Mouse (Mus musculus) limb, embryonic 12.5 days (tissue): ENCODE results near the gene Olfr222. TPM values are rescaled to one million over a fixed set of nuclear protein-coding genes. Genes with fewer than 3 reads are reported as not detected.

Experiments used
- ATAC-seq: fragments of 200-750 bp; cut with Nextera tagmentation; 2 replicates; pipeline ENCODE4 v1.8.0; 2017; ENCODE audit warnings: low read depth, moderate TSS enrichment; ENCODE audit not compliant: insufficient number of reproducible peaks, insufficient read depth, low FRiP score, low TSS enrichment
- H3K27ac ChIP-seq: fragments of 300-500 bp; sonication (generic); 2 replicates; pipeline ENCODE4 v1.5.1; 2016; ENCODE audit warnings: mild to moderate bottlenecking, moderate library complexity
- H3K27me3 ChIP-seq: fragments of 300-500 bp; sonication (generic); 2 replicates; pipeline ENCODE4 v1.6.1; 2016; ENCODE audit warnings: mild to moderate bottlenecking, moderate library complexity
- H3K36me3 ChIP-seq: fragments of 300-500 bp; sonication (generic); 2 replicates; pipeline ENCODE4 v1.6.1; 2016; ENCODE audit warnings: mild to moderate bottlenecking, moderate library complexity
- H3K4me1 ChIP-seq: fragments of 300-500 bp; sonication (generic); replicated peaks from 2 replicates; pipeline ENCODE4 v1.6.1; 2016
- H3K4me2 ChIP-seq: fragments of 300-500 bp; sonication (generic); 2 replicates; pipeline ENCODE4 v1.6.1; 2016; ENCODE audit warnings: mild to moderate bottlenecking, moderate library complexity
- H3K4me3 ChIP-seq: fragments of 300-500 bp; sonication (generic); replicated peaks from 2 replicates; pipeline ENCODE4 v1.5.1; 2016; ENCODE audit warnings: mild to moderate bottlenecking
- H3K9ac ChIP-seq: fragments of 300-500 bp; sonication (generic); replicated peaks from 2 replicates; pipeline ENCODE4 v1.6.1; 2016; ENCODE audit warnings: mild to moderate bottlenecking, moderate library complexity
- H3K9me3 ChIP-seq: fragments of 300-500 bp; sonication (generic); 2 replicates; pipeline ENCODE4 v1.6.1; 2016; ENCODE audit warnings: mild to moderate bottlenecking, moderate library complexity
- WGBS: fragments of 180-500 bp; shearing (Covaris S2); methylation state at CpG from one replicate; pipeline ENCODE4 v1.1.7; 2016; 5-methylcytosine and 5-hydroxymethylcytosine counted together
- polyA plus RNA-seq: library from polyadenylated mRNA; unstranded; fragments of >200 nt; fragmentation: Nextera tagmentation; extraction: Ambion mirVana; gene quantifications from 2 replicates; pipeline ENCODE4 v1.2.1, GENCODE M21; 2016

The Olfr222 gene
- polyA plus RNA-seq, 1 experiment from 2014 or later: not detected

DNA sequence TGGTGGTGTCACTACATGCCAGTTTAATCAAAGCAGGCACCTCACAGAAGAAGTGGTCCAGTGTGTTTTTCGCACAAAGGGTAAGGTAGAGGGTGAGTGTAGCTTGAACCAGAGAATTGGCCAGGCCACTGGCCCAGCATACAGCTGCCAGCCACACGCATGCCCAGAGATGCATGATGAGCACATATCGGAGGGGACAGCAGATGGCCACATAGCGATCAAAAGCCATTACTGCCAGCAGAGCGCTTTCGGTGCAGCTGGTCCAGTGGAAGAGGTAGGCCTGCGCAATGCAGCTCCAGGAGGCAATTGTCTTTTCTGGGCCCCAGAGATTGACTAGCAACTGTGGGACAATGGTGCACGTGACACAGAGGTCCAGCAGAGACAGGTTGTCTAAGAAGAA lies 13.5 kb upstream of the Olfr222 start:
- no peak overlapping the region for H3K4me2 ChIP-seq
- no peak for ATAC-seq
- no peak overlapping the region for H3K4me3 ChIP-seq
- no peaks in the 10 kb centered on the region for H3K27me3 ChIP-seq
- H3K27ac ChIP-seq: no peak overlapping the region
- H3K4me1 ChIP-seq: no peaks in the 10 kb centered on the region
- H3K36me3 ChIP-seq: no peaks in the 10 kb centered on the region
- no peak overlapping the region for H3K9ac ChIP-seq
- 88% methylated on average over 8 of the region's 8 CpGs for WGBS
- no peaks in the 10 kb centered on the region for H3K9me3 ChIP-seq

DNA sequence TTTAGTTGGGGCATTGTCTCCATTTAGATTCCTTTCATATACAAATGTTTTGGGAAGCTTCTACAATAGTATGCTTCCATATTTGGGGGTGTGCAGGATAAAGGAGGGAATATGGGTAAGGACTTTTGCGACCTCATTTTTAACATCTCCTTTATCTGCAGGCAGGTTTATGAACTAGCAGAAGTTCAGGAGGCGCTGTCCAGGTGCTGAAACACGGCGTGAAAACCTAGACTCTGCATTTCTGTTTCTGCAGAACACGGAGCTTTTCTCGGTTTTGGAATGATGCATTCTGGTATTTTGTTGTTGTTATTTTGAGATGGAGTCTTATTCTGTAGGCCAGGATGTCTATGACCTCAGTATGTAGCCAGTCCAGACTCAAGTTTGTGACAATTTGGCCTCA lies 8.5 kb upstream of the Olfr222 start:
- Histone ChIP-seq H3K27ac (no peak overlapping the region), H3K27me3 (no peaks in the 10 kb centered on the region), H3K9me3 (no peaks in the 10 kb centered on the region), H3K4me3 (no peak overlapping the region), H3K4me1 (no peaks in the 10 kb centered on the region), H3K4me2 (no peak overlapping the region), H3K9ac (no peak overlapping the region), H3K36me3 (no peaks in the 10 kb centered on the region)
- ATAC-seq: no peak
- WGBS: 30% methylated on average over 6 of the region's 6 CpGs

DNA sequence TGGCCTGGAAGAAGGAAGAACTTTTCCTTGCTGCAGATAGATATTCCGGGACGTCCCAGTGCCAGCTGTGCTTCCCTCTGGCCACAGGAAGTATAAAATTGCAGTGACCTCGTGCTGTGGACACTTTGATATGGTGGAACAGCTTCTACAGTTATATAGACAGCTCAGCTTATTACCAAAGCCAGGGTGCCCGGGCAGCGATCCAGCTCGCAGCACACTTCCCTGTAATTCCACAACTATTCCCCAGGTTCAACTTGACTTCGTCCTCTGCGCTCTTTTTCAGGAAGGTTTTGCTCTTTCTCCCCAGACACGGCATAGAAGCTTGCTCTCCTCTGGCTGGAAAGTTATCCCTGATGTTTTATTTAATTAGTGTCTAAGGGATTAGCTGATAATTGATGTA lies 309 bp downstream of the Olfr222 start:
- no peak for ATAC-seq
- WGBS: 53% methylated on average over 9 of the region's 9 CpGs
- H3K27ac ChIP-seq: no peak overlapping the region
- H3K9ac ChIP-seq: no peak overlapping the region
- H3K4me2 ChIP-seq: no peak overlapping the region
- H3K4me1 ChIP-seq: no peaks in the 10 kb centered on the region
- no peaks in the 10 kb centered on the region for H3K9me3 ChIP-seq
- H3K4me3 ChIP-seq: no peak overlapping the region
- H3K36me3 ChIP-seq: no peaks in the 10 kb centered on the region
- peaks cover 24% of the 10 kb centered on the region for H3K27me3 ChIP-seq

GRCm38 (mm10) chr11:59569306-59569705 lies 6.7 kb downstream of the Olfr222 start:
- H3K27ac ChIP-seq: no peak overlapping the region
- ATAC-seq: no peak
- H3K9ac ChIP-seq: no peak overlapping the region
- peaks cover 22% of the 10 kb centered on the region for H3K27me3 ChIP-seq
- H3K4me2 ChIP-seq: no peak overlapping the region
- 67% methylated on average over 3 of the region's 3 CpGs for WGBS
- H3K9me3 ChIP-seq: no peaks in the 10 kb centered on the region
- H3K36me3 ChIP-seq: no peaks in the 10 kb centered on the region
- no peaks in the 10 kb centered on the region for H3K4me1 ChIP-seq
- H3K4me3 ChIP-seq: no peak overlapping the region

DNA sequence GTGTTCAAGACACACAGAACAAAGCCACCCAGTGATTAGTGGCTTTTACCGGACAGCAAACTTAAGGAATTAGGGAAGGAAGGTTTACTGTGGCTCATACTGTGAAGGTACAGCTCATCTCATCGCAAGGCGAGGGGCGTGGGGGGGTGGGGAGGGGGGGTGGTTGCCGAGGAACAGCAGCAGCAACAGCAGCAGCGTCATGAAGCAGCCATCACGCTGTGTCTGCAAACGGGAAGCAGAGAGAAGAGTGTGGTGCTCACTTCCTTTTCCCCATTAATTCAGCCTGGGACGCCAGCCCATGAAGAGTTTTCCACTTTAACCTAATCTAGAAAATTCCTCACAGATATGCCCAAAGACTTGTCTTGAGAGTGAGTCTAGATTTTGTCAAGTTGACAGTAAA lies 13.2 kb downstream of the Olfr222 start:
- Histone ChIP-seq H3K4me2 (no peak overlapping the region), H3K4me1 (no peaks in the 10 kb centered on the region), H3K4me3 (no peak overlapping the region), H3K9me3 (no peaks in the 10 kb centered on the region), H3K27ac (no peak overlapping the region), H3K36me3 (no peaks in the 10 kb centered on the region), H3K9ac (no peak overlapping the region), H3K27me3 (no peaks in the 10 kb centered on the region)
- ATAC-seq: no peak
- 73% methylated on average over 9 of the region's 9 CpGs for WGBS

DNA sequence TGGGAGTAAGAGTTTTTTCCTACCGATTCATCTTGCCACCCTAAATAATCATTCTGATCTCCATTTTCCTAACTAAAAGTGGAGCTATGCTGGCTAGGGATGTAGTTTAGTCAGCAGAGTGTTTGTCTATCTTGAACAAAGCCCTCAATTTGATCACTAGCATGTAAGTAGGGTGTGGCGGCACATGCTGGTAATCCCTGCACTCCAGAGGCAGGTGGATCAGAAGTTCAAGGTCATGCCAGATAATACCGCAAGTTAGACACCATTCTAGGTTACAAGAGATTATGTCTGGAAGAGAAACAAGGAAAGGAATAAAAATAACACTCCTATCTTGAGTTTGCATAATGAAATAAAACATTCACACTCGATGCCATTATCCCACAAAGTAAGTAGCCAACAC lies 13.7 kb downstream of the Olfr222 start:
- Histone ChIP-seq H3K4me3 (no peak overlapping the region), H3K4me2 (no peak overlapping the region), H3K36me3 (no peaks in the 10 kb centered on the region), H3K9ac (no peak overlapping the region), H3K4me1 (no peaks in the 10 kb centered on the region), H3K27me3 (no peaks in the 10 kb centered on the region), H3K9me3 (no peaks in the 10 kb centered on the region), H3K27ac (no peak overlapping the region)
- 94% methylated on average over 4 of the region's 4 CpGs for WGBS
- no peak for ATAC-seq

GRCm38 (mm10) chr11:59560906-59561305 lies 15.1 kb downstream of the Olfr222 start:
- no peak overlapping the region for H3K4me3 ChIP-seq
- WGBS: 71% methylated on average over 3 of the region's 3 CpGs
- no peak for ATAC-seq

GRCm38 (mm10) chr11:59554535-59554934 lies 21.5 kb downstream of the Olfr222 start:
- WGBS: 83% methylated on average over 8 of the region's 8 CpGs
- Histone ChIP-seq H3K4me2 (no peak overlapping the region), H3K4me3 (no peak overlapping the region), H3K9me3 (no peaks in the 10 kb centered on the region), H3K9ac (no peak overlapping the region), H3K4me1 (no peaks in the 10 kb centered on the region), H3K27ac (no peak overlapping the region), H3K36me3 (no peaks in the 10 kb centered on the region), H3K27me3 (no peaks in the 10 kb centered on the region)
- no peak for ATAC-seq

More at GRCm38 (mm10) chr11:59560906-59561305, 15.1 kb downstream of the Olfr222 start:
- H3K9me3 ChIP-seq: no peaks in the 10 kb centered on the region
- H3K4me1 ChIP-seq: no peaks in the 10 kb centered on the region
- no peak overlapping the region for H3K27ac ChIP-seq
- no peak overlapping the region for H3K9ac ChIP-seq
- no peaks in the 10 kb centered on the region for H3K27me3 ChIP-seq
- H3K4me2 ChIP-seq: no peak overlapping the region
- no peaks in the 10 kb centered on the region for H3K36me3 ChIP-seq

GRCm38 (mm10) chr11:59554127-59554526 lies 21.9 kb downstream of the Olfr222 start:
- no peak for ATAC-seq
- 95% methylated on average over 11 of the region's 11 CpGs for WGBS
- H3K36me3 ChIP-seq: no peaks in the 10 kb centered on the region

DNA sequence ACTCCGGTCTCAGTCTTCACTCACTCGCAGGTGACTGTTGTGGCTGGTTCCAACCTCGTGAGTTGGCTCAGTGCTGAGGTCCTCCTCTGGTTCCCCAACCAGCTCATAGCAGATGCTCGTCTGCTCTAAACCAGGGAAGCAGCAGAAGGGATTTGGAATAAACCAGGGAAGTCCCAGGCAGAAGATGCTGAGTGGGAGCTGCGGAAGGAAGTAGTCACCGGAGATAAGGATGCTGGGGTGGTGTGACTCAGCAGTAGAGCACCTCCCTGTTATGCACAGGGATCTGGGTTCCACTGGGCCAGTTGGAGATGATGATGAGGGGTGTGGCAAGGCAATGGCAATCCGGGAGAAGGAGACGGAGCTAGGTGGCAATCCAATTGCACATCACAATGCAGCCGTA lies 32.0 kb downstream of the Olfr222 start:
- Histone ChIP-seq H3K27ac (no peak overlapping the region), H3K9me3 (no peaks in the 10 kb centered on the region), H3K27me3 (peaks cover 7% of the 10 kb centered on the region; the same call in 1 of the 2 replicates), H3K4me1 (no peaks in the 10 kb centered on the region), H3K9ac (no peak overlapping the region), H3K4me3 (no peak overlapping the region), H3K36me3 (no peaks in the 10 kb centered on the region), H3K4me2 (no peak overlapping the region)
- WGBS: 87% methylated on average over 9 of the region's 9 CpGs
- no peak for ATAC-seq

More at GRCm38 (mm10) chr11:59554127-59554526, 21.9 kb downstream of the Olfr222 start:
- no peak overlapping the region for H3K4me3 ChIP-seq
- no peaks in the 10 kb centered on the region for H3K9me3 ChIP-seq
- H3K4me1 ChIP-seq: no peaks in the 10 kb centered on the region
- H3K27me3 ChIP-seq: no peaks in the 10 kb centered on the region
- no peak overlapping the region for H3K4me2 ChIP-seq
- H3K9ac ChIP-seq: no peak overlapping the region
- H3K27ac ChIP-seq: no peak overlapping the region

- Histone ChIP-seq H3K27me3 (0 out of 2 replicates have a peak, but pooled peaks cover 7% of the 10 kb centered on the region), H3K4me2 (no peak overlapping the region), H3K4me1 (peaks cover 2% of the 10 kb centered on the region; the same call in 1 of the 2 replicates), H3K9me3 (no peaks in the 10 kb centered on the region), H3K4me3 (no peak overlapping the region), H3K27ac (no peak overlapping the region), H3K36me3 (no peaks in the 10 kb centered on the region), H3K9ac (no peak overlapping the region)
- WGBS: 82% methylated on average over 3 of the region's 3 CpGs
- no peak for ATAC-seq
These were observed 32.7 kb downstream of the Olfr222 start for GRCm38 (mm10) chr11:59543376-59543775.

GRCm38 (mm10) chr11:59542442-59542841 lies 33.6 kb downstream of the Olfr222 start:
- H3K27me3 ChIP-seq: 0 out of 2 replicates have a peak, but pooled peaks cover 2% of the 10 kb centered on the region
- no peak overlapping the region for H3K4me2 ChIP-seq
- ATAC-seq: no peak
- H3K4me1 ChIP-seq: peaks cover 11% of the 10 kb centered on the region; the same call in 1 of the 2 replicates
- H3K4me3 ChIP-seq: no peak overlapping the region
- H3K9ac ChIP-seq: no peak overlapping the region
- no peaks in the 10 kb centered on the region for H3K36me3 ChIP-seq
- H3K9me3 ChIP-seq: no peaks in the 10 kb centered on the region
- WGBS: 83% methylated on average over 6 of the region's 6 CpGs
- H3K27ac ChIP-seq: no peak overlapping the region
